Mouse (Mus musculus) limb, embryonic 13.5 days (tissue): ENCODE data around the gene Sox6. TPM values are rescaled to one million over a fixed set of nuclear protein-coding genes. Genes with fewer than 3 reads are reported as not detected.

Source experiments
- ATAC-seq: fragments of 200-750 bp; cut with Nextera tagmentation; 2 replicates; pipeline ENCODE4 v1.8.0; 2017; ENCODE audit warnings: low read depth, moderate number of reproducible peaks, moderate TSS enrichment; ENCODE audit not compliant: low FRiP score
- H3K27ac ChIP-seq: fragments of 300-500 bp; sonication (generic); 2 replicates; pipeline ENCODE4 v1.5.1; 2015; ENCODE audit warnings: inconsistent platforms, mild to moderate bottlenecking, moderate library complexity
- H3K27me3 ChIP-seq: fragments of 300-500 bp; sonication (generic); 2 replicates; pipeline ENCODE4 v1.6.1; 2015; ENCODE audit warnings: mild to moderate bottlenecking, inconsistent platforms
- H3K36me3 ChIP-seq: fragments of 300-500 bp; sonication (generic); 2 replicates; pipeline ENCODE4 v1.6.1; 2015; ENCODE audit warnings: inconsistent platforms, mild to moderate bottlenecking, moderate library complexity
- H3K4me1 ChIP-seq: fragments of 300-500 bp; sonication (generic); 2 replicates; pipeline ENCODE4 v1.6.1; 2015; ENCODE audit warnings: inconsistent platforms
- H3K4me2 ChIP-seq: fragments of 300-500 bp; sonication (generic); replicated peaks from 2 replicates; pipeline ENCODE4 v1.6.1; 2015; ENCODE audit warnings: inconsistent platforms, mild to moderate bottlenecking, moderate library complexity
- H3K4me3 ChIP-seq: fragments of 300-500 bp; sonication (generic); 2 replicates; pipeline ENCODE4 v1.5.1; 2015; ENCODE audit warnings: moderate library complexity, mild to moderate bottlenecking, inconsistent platforms
- H3K9ac ChIP-seq: fragments of 300-500 bp; sonication (generic); 2 replicates; pipeline ENCODE4 v1.6.1; 2015; ENCODE audit warnings: mild to moderate bottlenecking, inconsistent platforms
- H3K9me3 ChIP-seq: fragments of 300-500 bp; sonication (generic); 2 replicates; pipeline ENCODE4 v1.6.1; 2016; ENCODE audit warnings: inconsistent platforms
- WGBS: fragments of 180-500 bp; shearing (Covaris S2); methylation state at CpG from one replicate; pipeline ENCODE4 v1.1.7; 2015; 5-methylcytosine and 5-hydroxymethylcytosine counted together
- polyA plus RNA-seq: library from polyadenylated mRNA; unstranded; fragments of >200 nt; fragmentation: Nextera tagmentation; extraction: Ambion mirVana; gene quantifications from 2 replicates; pipeline ENCODE4 v1.2.1, GENCODE M21; 2015

The Sox6 gene
- polyA plus RNA-seq, 1 experiment from 2014 or later = 105 TPM

GRCm38 (mm10) chr7:115453042-115453712 is 585.4 kb downstream of the Sox6 start:
- Histone ChIP-seq H3K4me3 (no peak overlapping the region), H3K27ac (peak overlapping the region; percentile 44; the same call in 1 of the 2 replicates), H3K4me1 (peaks cover 29% of the 10 kb centered on the region), H3K9me3 (no peaks in the 10 kb centered on the region), H3K9ac (no peak overlapping the region), H3K4me2 (peak overlapping the region; percentile 45), H3K27me3 (peaks cover 11% of the 10 kb centered on the region; the same call in 1 of the 2 replicates), H3K36me3 (no peaks in the 10 kb centered on the region)
- ATAC-seq = peak; percentile 87
- WGBS = 9% methylated on average over 21 of the region's 21 CpGs

GRCm38 (mm10) chr7:115450431-115451195 is 588.0 kb downstream of the Sox6 start:
- Histone ChIP-seq H3K4me2 (peak overlapping the region; percentile 19), H3K27ac (peak overlapping the region; percentile 59; the same call in 1 of the 2 replicates)
- WGBS = 32% methylated on average over 23 of the region's 23 CpGs

DNA sequence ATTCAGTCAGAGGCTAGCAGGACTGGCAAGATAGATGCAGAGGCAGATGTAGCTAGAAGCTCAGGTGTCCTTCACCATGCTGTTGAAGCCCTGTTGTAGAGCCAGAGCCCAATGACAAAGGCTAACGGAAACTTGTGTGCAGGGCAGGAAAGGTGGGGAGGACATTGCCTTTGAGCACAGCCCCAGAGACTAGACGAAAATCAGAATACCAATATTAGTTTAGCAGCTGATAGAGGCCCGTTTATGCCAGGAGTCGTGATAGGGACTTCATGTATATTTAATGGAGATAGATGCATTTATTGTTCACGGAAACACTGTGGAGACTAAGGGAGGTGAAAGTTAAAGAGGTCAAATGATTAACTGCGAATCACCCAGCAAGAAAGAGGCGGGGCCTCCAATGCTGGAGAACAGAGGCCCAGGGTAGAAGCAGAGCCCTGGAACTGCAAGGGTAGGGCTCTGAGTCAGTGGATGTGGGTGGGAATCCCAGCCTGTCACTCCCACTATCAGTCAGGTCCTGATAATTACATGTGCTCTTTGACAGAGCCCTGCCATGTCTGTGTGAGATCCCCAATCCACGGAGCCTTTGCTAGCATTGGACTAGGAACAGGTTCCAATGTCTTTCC is 590.1 kb downstream of the Sox6 start:
- Histone ChIP-seq H3K27me3 (peaks cover 9% of the 10 kb centered on the region; the same call in 1 of the 2 replicates), H3K4me2 (no peak overlapping the region), H3K9me3 (no peaks in the 10 kb centered on the region), H3K36me3 (no peaks in the 10 kb centered on the region), H3K9ac (no peak overlapping the region), H3K4me1 (peaks cover 35% of the 10 kb centered on the region), H3K27ac (no peak overlapping the region), H3K4me3 (no peak overlapping the region)
- ATAC-seq = no peak
- WGBS = 78% methylated on average over 8 of the region's 8 CpGs

More at GRCm38 (mm10) chr7:115450431-115451195, 588.0 kb downstream of the Sox6 start:
- no peak for ATAC-seq
- peaks cover 17% of the 10 kb centered on the region; the same call in 1 of the 2 replicates for H3K27me3 ChIP-seq
- H3K36me3 ChIP-seq = no peaks in the 10 kb centered on the region
- H3K4me1 ChIP-seq = peaks cover 40% of the 10 kb centered on the region
- peak overlapping the region; percentile 51; the same call in 1 of the 2 replicates for H3K9ac ChIP-seq
- no peaks in the 10 kb centered on the region for H3K9me3 ChIP-seq
- H3K4me3 ChIP-seq = no peak overlapping the region

- Histone ChIP-seq H3K9me3 (no peaks in the 10 kb centered on the region), H3K36me3 (no peaks in the 10 kb centered on the region), H3K27me3 (peaks cover 11% of the 10 kb centered on the region; the same call in 1 of the 2 replicates), H3K4me1 (peaks cover 24% of the 10 kb centered on the region), H3K4me3 (no peak overlapping the region), H3K4me2 (no peak overlapping the region), H3K27ac (no peak overlapping the region), H3K9ac (no peak overlapping the region)
- no peak for ATAC-seq
- 69% methylated on average over 3 of the region's 3 CpGs for WGBS
These were observed 591.5 kb downstream of the Sox6 start for GRCm38 (mm10) chr7:115447091-115447490.

DNA sequence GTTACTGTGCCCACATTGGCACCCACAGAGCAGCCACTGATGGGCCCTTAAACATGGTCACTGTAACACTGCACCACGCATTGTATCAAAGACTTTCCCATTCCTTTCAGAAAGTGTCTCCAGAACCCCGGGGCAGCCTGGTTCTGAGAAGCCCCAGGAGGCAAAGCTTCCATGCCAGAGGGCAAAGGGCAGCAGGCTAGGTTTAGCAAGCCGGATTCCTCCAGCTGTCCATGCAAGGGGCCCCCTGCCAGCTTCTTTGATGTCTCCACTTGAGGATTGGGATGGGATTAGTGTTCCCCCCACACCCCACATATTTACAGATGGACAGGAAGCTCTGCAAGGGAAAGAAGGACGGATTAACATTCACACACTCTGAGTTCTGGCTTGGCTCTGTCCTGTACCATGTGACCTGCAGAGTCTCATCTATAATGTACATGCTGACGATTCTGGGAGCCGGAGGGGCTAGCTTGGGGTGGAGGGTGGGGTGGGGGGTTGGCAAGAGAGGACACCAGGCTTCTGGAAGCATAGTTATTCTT is 592.0 kb downstream of the Sox6 start:
- Histone ChIP-seq H3K36me3 (no peaks in the 10 kb centered on the region), H3K9me3 (no peaks in the 10 kb centered on the region), H3K4me3 (no peak overlapping the region), H3K4me2 (no peak overlapping the region), H3K27me3 (peaks cover 11% of the 10 kb centered on the region; the same call in 1 of the 2 replicates), H3K4me1 (peaks cover 24% of the 10 kb centered on the region), H3K9ac (no peak overlapping the region), H3K27ac (no peak overlapping the region)
- ATAC-seq = peak; percentile 57; the same call in 1 of the 2 replicates
- 26% methylated on average over 6 of the region's 6 CpGs for WGBS

GRCm38 (mm10) chr7:115426161-115426982 is 612.2 kb downstream of the Sox6 start:
- H3K4me2 ChIP-seq = no peak overlapping the region
- H3K4me1 ChIP-seq = 0 out of 2 replicates have a peak, but pooled peaks cover 2% of the 10 kb centered on the region
- no peaks in the 10 kb centered on the region for H3K36me3 ChIP-seq
- no peak overlapping the region for H3K9ac ChIP-seq
- no peaks in the 10 kb centered on the region for H3K9me3 ChIP-seq
- H3K27me3 ChIP-seq = peaks cover 19% of the 10 kb centered on the region
- no peak overlapping the region for H3K4me3 ChIP-seq
- 83% methylated on average over 7 of the region's 7 CpGs for WGBS
- ATAC-seq = no peak
- H3K27ac ChIP-seq = no peak overlapping the region

GRCm38 (mm10) chr7:115422828-115423227 is 615.8 kb downstream of the Sox6 start:
- WGBS = 74% methylated on average over 7 of the region's 7 CpGs
- no peak overlapping the region for H3K4me2 ChIP-seq
- peaks cover 45% of the 10 kb centered on the region for H3K27me3 ChIP-seq
- 0 out of 2 replicates have a peak, but pooled peaks cover 7% of the 10 kb centered on the region for H3K4me1 ChIP-seq
- H3K4me3 ChIP-seq = no peak overlapping the region
- no peak overlapping the region for H3K9ac ChIP-seq
- H3K36me3 ChIP-seq = no peaks in the 10 kb centered on the region
- H3K27ac ChIP-seq = no peak overlapping the region
- no peaks in the 10 kb centered on the region for H3K9me3 ChIP-seq
- no peak for ATAC-seq

DNA sequence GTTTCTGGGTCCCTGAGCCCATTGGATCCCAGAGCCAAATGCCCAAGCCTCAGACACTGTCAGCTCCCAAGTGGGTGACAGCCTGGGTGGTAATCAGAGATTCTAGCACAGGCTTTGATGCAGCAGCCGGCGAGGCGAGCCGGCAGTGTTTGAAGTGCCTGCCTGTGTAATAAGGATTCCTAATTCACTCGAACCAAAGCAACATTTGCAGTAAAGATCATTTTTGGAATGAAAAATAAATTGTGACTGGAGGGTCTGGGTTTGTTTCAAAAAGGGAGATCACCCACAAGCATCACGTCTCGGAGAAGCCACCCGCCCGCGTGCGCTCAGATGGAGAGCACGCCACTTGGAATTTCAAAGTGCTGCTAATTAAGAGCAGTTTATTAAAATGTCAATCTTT is 617.6 kb downstream of the Sox6 start:
- Histone ChIP-seq H3K36me3 (no peaks in the 10 kb centered on the region), H3K9me3 (no peaks in the 10 kb centered on the region), H3K9ac (no peak overlapping the region), H3K4me1 (0 out of 2 replicates have a peak, but pooled peaks cover 7% of the 10 kb centered on the region), H3K4me2 (0 out of 2 replicates have a peak overlapping the region, but pooled peaks have one; percentile 11), H3K27ac (no peak overlapping the region), H3K4me3 (no peak overlapping the region), H3K27me3 (peaks cover 45% of the 10 kb centered on the region)
- no peak for ATAC-seq
- WGBS = 16% methylated on average over 12 of the region's 12 CpGs

Other genes starting within 250 kb of the Sox6 start
- gene 1110004F10Rik, start 601 bp upstream of the Sox6 start, polyA plus RNA-seq = 319 and 338 TPM in 2 replicates
- gene Gm4353, start 45.8 kb upstream of the Sox6 start, polyA plus RNA-seq = 1.6 and 1.7 TPM in 2 replicates